Mouse (Mus musculus): Measurements from ENCODE around the gene Gm45837.
"Not testable (repeated sequence)": the region's sequence is repeated elsewhere in the genome, so short reads cannot be mapped to it uniquely, and the experiment has no call there.

The Gm45837 gene

DNA sequence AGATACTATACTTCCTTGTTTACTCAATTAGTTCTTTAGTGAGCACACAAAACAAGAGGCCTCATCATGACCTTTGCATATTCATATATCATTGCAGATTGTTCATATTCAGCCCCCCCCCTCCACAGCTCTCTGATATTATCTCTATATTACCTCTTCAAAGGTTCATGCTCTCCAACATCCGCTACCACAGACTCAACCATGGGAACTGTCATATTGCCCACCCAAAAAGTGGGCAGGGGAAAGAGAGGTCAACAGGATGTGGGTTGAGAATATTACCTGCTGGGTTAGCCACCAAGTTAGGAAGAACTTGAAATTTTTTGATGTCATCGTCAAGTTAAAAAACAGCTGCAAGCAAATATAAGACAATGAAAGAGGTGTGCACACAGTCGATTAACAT lies 144.8 kb downstream of the Gm45837 start:
- DNase-seq (ENCODE audit: low spot score) = not testable (repeated sequence)

DNA sequence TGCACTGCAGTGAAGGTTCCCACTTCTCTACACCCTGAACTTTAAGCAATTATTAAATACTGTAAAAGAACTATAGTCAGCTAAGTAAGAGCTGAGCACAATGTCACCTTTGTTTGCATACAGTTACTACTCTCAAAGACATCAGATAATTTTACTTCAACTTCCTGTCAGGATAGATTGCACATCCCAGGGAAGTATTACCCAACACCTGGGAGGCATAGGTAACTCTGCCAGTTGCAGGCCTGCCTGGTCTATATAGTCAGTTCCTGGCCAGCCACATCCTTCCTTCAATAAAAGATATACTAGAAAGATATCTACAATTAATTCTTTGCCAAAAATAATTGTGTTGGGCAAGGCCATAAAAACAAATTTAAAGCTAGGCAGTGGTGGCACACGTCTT lies 146.7 kb downstream of the Gm45837 start:
- DNase-seq (ENCODE audit: low spot score) = no peak

DNA sequence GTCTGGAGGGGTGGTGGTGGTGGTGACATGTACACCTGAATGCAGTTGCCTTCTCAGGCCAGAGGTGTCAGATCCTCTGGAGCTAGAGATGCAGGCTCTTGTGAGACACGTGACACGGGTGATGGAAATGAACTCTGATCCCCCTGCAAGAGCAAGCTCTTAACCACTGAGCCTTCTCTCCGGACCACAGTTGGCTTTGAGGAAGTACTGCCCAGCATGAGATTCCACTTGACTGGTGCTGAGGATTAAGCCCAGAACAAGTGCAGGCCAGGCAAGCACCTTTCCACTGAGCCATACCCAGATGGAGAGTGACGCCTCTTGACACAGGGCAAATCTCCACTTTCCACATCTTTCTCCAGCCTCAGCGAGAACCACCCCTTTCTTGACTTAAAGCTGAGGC lies 148.7 kb downstream of the Gm45837 start:
- DNase-seq (ENCODE audit: low spot score) = not testable (repeated sequence)
